Mouse (Mus musculus): ENCODE measurements around the gene Cog6.

Cog6 gene

DNA sequence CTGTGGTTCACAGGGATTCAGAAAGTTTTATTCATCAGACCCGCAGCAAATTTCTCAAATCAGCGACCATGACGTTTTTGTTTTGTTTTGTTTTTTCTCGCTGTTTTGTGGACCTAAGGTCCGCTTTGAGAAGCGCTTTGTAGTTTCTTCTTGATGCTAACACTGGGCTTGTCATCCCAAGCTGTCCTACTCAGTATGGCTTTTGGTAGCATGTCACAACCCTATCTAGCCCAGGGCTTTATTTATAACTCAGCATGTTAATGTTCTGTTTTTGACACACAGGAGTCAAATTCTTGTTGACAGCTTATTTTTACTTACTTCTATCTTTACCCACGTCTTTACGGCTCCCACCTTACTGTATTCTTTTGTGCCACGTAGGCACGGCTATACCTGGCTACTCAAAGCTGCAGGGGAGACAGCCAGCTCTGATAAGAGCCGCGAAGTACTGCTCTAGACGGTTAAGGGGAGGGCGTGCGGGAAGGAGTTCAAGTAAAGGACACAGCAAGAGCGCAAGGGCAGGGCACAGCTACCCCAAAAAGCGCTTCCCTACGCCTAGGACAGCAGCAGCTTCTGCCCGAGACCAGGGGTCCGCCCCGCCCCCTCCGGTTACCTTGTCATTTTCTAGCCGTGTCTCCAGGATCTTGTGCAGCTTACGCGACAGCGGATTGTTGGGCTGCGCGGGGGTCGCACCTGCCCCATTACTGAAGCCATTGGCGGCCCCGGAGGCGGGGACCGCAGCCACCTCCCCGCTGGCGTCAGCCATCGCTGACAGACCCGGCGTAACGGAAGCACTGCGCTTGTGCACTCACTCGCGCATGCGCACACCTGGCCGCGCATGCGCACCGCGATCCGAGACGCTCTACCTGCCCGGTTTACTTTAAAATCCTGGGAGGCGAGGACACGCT lies at the start of gene Cog6:
Gene Cog6 (minus strand): TSS at position 802 of the 905 bp plus-strand sequence.
- DNase-seq (ENCODE audit: extremely low read depth, low read depth, low spot score), result no peak

GRCm38 (mm10) chr3:53066095-53066372 lies 49.0 kb upstream of the Cog6 start:
- no peak for DNase-seq (ENCODE audit: extremely low read depth, low read depth, low spot score)

GRCm38 (mm10) chr3:53065267-53066094 lies 48.4 kb upstream of the Cog6 start:
- DNase-seq (ENCODE audit: extremely low read depth, low read depth, low spot score), result no peak

GRCm38 (mm10) chr3:53063423-53064147 lies 46.5 kb upstream of the Cog6 start:
- no peak for DNase-seq (ENCODE audit: extremely low read depth, low read depth, low spot score)

DNA sequence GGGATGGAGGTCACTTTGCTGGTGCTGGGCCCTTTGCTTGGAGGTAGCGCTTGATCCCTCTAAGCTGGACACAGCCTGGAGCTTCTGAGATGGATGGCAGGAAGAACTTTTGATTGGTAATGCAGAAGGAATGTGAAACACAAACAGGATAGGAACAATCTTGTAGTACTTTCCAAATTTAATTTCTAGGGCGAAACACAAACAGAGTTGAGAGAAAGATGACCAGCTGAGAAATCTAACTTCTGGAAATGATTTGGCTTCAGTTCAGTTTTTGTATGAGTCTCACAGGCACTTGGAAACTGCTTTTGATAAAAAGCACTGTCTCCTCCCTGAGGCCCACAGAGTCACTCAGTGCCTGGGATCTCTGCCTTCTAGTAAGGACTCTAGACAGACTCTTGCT lies 42.9 kb upstream of the Cog6 start:
- DNase-seq (ENCODE audit: extremely low read depth, low read depth, low spot score), result no peak

GRCm38 (mm10) chr3:53056430-53056829 lies 39.4 kb upstream of the Cog6 start:
- no peak for DNase-seq (ENCODE audit: extremely low read depth, low read depth, low spot score)

- DNase-seq (ENCODE audit: extremely low read depth, low read depth, low spot score), result no peak
Measured at GRCm38 (mm10) chr3:53052385-53052784, 35.3 kb upstream of the Cog6 start.

GRCm38 (mm10) chr3:53046371-53046770 lies 29.3 kb upstream of the Cog6 start:
- DNase-seq (ENCODE audit: extremely low read depth, low read depth, low spot score), result no peak

DNA sequence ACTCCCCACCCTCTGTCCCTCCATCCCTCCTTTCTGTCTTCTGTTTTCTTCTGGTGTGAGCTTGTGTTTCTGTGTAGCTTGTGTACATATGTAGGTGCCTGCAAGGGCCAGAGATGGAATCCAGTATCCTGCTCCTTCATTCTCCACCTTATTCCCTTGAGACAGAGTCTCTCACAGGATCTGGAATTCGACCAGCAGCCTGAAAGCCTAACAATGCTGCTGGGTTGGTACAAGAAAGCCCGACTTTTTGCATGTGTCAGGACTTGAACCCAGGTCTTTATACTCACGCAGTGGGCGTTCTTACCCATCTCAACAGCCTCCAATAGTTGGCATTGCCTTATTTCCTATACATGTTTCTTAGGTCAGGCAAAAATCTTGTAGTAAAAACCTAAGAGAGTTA lies 28.7 kb upstream of the Cog6 start:
- DNase-seq (ENCODE audit: extremely low read depth, low read depth, low spot score), result no peak

DNA sequence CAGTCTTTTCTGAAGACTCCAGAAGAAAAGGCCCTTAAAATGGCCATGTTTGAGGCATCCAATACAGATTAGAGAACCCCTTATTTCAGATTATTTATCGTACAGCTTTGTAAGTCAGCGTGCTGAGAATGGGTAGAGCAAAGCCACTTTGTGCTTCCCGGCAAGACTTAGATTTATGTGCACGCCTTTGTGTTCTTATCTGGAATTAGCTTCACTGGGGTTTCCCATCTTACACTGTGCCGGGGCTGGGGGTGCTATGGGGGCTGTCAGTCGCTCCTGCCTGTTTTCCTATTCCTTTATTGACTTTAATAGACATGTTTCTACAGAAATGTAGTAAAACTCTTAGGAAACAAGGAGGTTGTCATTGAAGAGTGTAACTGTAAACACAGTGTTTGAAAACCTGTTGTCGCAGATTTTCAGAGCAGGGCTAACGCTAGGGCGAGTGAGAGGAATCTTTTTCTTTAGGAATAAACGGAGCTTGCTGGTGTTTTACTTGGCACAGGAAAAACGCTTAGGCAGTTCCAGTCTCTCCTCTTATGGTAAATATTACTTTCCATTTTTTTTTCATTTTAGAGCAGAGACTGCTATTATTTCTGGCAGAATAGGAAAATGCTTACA lies 27.8 kb upstream of the Cog6 start:
- DNase-seq (ENCODE audit: extremely low read depth, low read depth, low spot score), result no peak

- DNase-seq (ENCODE audit: extremely low read depth, low read depth, low spot score), result no peak
Measured at GRCm38 (mm10) chr3:53044238-53044637, 27.2 kb upstream of the Cog6 start.

DNA sequence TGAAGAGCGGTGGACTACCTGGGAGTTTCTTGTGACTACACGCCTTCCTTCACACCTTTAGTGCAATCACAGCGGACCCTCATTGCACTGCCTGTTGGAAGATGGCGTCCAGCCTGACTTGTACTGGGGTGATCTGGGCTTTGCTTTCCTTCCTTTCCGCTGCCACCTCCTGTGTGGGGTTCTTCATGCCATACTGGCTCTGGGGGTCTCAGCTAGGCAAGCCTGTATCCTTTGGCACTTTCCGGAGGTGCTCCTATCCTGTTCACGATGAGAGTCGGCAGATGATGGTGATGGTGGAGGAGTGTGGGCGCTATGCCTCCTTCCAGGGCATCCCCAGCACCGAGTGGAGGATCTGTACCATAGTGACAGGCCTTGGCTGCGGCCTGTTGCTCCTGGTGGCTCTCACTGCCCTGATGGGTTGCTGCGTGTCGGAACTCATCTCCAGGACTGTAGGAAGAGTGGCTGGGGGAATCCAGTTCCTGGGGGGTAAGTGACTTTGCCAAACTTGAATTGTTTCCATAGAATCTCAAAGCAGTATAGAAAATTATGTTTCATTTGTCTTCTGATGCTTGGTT lies 26.3 kb upstream of the Cog6 start:
- DNase-seq (ENCODE audit: extremely low read depth, low read depth, low spot score), result no peak

- no peak for DNase-seq (ENCODE audit: extremely low read depth, low read depth, low spot score)
Measured at GRCm38 (mm10) chr3:53042240-53042567, 25.2 kb upstream of the Cog6 start.

DNA sequence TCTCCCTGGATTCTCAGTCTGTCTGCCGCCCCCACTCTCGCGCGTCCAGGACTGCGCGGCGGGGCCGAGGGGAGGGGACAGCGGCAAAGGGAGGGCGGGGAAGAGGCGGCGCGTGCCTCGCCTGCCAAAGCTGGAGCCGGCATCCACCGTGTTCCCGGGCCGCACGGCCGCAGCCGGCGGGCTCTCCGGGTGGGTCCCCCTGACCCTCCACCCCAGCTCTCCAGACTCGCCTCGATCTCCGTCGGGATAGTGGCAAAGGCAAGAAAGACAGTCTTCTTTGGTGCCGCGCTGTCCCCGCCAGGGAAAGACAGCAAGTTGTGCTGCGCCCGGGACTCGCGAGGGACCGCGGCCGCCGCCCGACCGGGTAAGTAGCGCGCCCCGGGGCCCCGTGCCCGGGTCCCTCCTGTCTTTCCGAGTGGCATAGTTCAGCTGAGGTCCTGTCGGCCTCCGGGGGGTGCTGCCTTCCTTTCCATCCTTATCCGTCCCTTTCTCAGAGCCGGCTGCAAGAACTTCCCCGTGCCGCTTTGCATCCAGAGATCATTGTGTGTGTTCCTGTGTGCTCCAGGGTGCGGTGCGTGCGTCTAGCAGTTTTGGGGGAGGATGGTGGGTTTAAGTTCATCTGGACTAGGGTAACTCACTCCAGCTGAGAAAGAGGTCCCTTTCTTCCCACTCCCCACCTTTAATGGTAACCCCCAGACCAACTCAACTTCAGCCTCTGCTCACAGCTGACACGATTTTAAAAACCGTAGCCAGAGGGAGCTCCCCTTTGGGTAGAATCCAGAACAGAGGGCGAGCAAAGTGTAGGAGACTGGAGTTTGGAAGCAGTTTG lies 24.6 kb upstream of the Cog6 start, which contains the start of gene Lhfp:
Gene Lhfp (plus strand): TSS at position 118 of the 829 bp plus-strand sequence.
- DNase-seq (ENCODE audit: extremely low read depth, low read depth, low spot score), result no peak

DNA sequence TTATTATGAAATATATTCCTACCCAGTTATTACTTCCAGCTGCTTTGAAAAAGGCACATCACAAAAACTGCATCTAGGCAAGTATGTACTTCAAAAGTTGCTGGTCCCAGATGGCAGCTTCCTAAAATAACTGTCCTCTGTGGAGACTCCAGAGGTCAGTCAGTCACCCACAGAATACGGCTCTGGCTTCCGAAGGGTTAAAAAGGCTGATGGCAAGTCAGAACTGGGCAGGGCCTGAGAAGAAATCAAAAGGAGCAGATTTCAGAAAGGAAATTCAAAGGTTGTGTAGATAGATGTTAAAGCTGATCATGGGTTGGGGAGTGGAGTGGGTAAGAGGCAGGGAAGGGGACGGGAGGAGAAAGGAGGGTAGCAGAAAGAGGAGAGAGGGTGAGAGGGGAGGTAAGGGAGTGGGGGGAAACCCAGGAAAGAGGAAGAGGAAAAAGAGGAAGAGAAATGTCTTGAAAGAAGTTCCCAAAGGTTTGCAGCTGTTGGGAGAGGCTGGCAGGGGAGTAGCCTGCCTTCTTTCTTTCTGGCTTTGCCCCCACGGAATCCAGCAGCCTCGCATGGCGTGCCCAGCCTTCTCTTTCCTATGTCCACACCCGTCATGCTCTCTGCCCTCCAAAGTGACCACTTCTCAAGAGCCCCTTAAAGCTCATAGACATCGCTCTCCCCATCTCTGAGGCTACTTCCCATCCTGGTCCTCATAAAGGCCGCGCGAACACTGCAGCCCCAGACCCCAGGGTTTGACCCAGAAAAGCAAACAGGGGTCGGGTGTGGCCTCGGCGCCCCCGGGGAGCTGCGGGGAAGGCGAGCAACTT lies 23.8 kb upstream of the Cog6 start:
- DNase-seq (ENCODE audit: extremely low read depth, low read depth, low spot score), result no peak

GRCm38 (mm10) chr3:53039746-53040145 lies 22.7 kb upstream of the Cog6 start:
- DNase-seq (ENCODE audit: extremely low read depth, low read depth, low spot score), result no peak

- DNase-seq (ENCODE audit: extremely low read depth, low read depth, low spot score), result no peak
Measured at GRCm38 (mm10) chr3:53038913-53039312, 21.9 kb upstream of the Cog6 start.

DNA sequence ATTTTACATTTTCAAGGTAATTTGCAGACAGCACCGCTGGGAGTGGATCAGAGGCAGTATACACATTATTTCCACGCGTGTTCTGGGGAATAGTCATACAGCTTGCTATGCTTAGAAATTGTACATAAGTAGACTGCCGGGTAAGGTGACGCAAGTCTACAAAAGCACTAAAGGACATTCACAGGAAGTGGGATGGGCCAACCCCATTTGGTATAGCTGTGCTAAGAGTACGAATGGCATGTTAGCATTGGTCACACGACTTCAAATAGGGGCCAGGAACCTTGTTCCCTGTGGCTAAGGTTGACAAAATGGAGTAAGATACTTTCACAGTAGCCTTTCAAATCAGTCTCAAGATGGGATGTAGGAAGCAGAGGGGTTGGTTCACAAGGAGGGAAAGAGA lies 19.9 kb upstream of the Cog6 start:
- no peak for DNase-seq (ENCODE audit: extremely low read depth, low read depth, low spot score)

DNA sequence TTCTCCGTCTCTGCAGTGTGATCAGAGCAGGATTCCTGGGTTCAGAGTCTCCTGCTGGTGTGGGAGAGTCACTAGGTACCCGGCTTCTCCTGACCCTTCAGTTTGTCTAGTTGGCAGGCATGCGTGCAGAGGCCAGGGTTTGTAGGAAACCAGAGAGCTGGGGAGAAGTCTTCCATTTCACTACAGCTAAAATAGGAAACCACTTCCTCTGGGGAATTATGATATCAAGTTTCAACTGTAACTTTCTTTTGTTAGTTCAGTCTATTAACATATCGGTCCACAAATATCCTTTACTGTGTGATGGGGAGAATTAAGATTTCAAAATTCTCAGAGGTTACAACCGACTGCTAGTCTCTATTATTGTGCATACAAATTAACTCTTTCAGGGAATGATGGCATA lies 19.0 kb upstream of the Cog6 start:
- no peak for DNase-seq (ENCODE audit: extremely low read depth, low read depth, low spot score)
